Mouse (Mus musculus) adrenal gland, adult 10 weeks (tissue): ENCODE measurements around the gene Cfap36. TPM values are rescaled to one million over a fixed set of nuclear protein-coding genes. Genes with fewer than 3 reads are reported as not detected.

Experiments used
- polyA plus RNA-seq: library from polyadenylated mRNA; stranded (reverse); fragments of 350-450 nt; fragmentation: Illumina TruSeq; extraction: RNeasy Lipid Tissue Mini Kit (QIAGEN cat#74804); gene quantifications from one replicate; pipeline ENCODE4 v1.2.3, GENCODE M21; 2014; ENCODE audit warnings: low read depth, low replicate concordance

The Cfap36 gene
- 190 TPM for polyA plus RNA-seq

DNA sequence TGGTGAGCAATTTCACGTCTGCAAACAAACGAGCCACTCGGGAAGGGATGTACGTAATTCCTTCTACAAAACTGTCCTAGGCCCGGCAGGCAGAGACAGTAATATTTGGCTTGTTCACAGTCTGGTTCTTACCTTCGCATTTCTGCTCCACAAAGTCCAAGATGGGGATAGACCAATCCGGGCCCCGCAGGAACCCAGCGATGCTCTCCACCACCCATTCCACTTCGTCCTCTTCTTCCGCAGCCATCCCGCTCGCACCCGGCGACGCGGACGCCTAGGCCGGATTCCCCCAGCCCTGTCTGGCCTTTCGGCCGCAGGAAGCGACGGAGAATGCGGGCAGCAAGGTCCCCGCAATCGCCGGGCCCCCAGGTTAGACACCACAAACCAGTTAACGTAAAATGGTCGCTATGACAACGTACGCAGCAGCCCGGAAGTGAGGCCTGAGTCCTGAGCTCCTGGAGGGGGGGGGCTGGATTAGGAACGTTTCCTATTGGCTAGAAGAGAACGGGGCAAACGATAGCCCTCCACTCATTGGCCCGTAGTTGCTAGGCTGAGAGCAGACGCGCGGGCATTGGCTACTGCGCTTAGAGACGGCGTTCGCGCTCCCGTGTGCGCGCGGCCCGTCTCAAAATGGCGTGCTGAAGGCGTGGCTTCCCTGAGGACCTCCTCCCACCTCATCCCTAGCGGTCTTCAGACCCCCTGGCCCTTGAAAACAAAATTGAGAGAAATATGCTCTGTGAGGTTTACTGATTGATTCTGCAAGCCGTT lies at the start of gene Cfap36:
Gene Cfap36 (minus strand): TSS at position 527 of the 768 bp plus-strand sequence.

GRCm38 (mm10) chr11:29172563-29173124 lies 74.6 kb downstream of the Cfap36 start, which contains the start of gene Ppp4r3b:
Gene Ppp4r3b (plus strand): TSS chr11:29172890.

Other genes starting within 250 kb of the Cfap36 start
- gene Pnpt1, start 116.7 kb downstream of the Cfap36 start, polyA plus RNA-seq = 185 TPM
- 255 TPM for gene Ppp4r3b, start 74.5 kb downstream of the Cfap36 start, polyA plus RNA-seq
- 51.8 TPM for gene Ccdc88a, start 126.2 kb upstream of the Cfap36 start, polyA plus RNA-seq